In genomic region chr13:56066152-56066551, GRCm38 (mm10) we compare ENCODE assay signal across 20 mouse cellular contexts.
DNase-seq lines count a peak whose midpoint lies in the region; ATAC-seq and TF ChIP-seq lines count a peak whose summit lies in the region.
"Had no signal": no experiment of that assay in that cellular context is flagged by ENCODE, and none has a peak within 500 bp of the region (broad histone marks: within the 10 kb centered on the region; RNA-seq: fewer than 3 reads in every experiment).

No protein-coding gene starts in this region.

- no peak overlapping the region for H3K4me3 ChIP-seq in hindbrain, embryonic 12.5 days
- H3K4me3 ChIP-seq in hindbrain, embryonic 14.5 days (replicated peaks; ENCODE audit: low read length) = no peak overlapping the region
- H3K4me3 ChIP-seq in neural tube, embryonic 11.5 days (ENCODE audit: low read depth, low read length) = no peak overlapping the region
- no peak overlapping the region for H3K4me3 ChIP-seq in gastrocnemius, adult 2 months
- H3K4me3 ChIP-seq in liver, embryonic 11.5 days (ENCODE audit: low read depth, low read length) = no peak overlapping the region

- no peaks in the 10 kb centered on the region for H3K27me3 ChIP-seq in hindbrain, embryonic 12.5 days
- no peaks in the 10 kb centered on the region for H3K27me3 ChIP-seq in hindbrain, embryonic 14.5 days (ENCODE audit: control insufficient read depth, insufficient read depth, low read length)
- H3K27me3 ChIP-seq in neural tube, embryonic 11.5 days (ENCODE audit: control insufficient read depth, insufficient read depth, low read length) = no peaks in the 10 kb centered on the region
- H3K27me3 ChIP-seq in liver, embryonic 11.5 days (replicated peaks; ENCODE audit: control insufficient read depth, insufficient read depth, low read length) = no peaks in the 10 kb centered on the region; the same call in 1 of the 2 replicates
- H3K27me3 ChIP-seq: CH12.LX, Patski had no signal

- intact Hi-C loops in gastrocnemius, adult 2 months (cut with DNase I) = no loop called here

- TF ChIP-seq CTCF in gastrocnemius, adult 2 months (IDR thresholded peaks at IDR 0.05) = no peak

- no peaks in the 10 kb centered on the region for H3K9me3 ChIP-seq in hindbrain, embryonic 12.5 days (replicated peaks)
- H3K9me3 ChIP-seq in hindbrain, embryonic 14.5 days (ENCODE audit: control insufficient read depth, low read length) = no peaks in the 10 kb centered on the region
- no peaks in the 10 kb centered on the region for H3K9me3 ChIP-seq in neural tube, embryonic 11.5 days (ENCODE audit: control insufficient read depth, low read length)
- H3K9me3 ChIP-seq in liver, embryonic 11.5 days (ENCODE audit: control insufficient read depth, low read length) = no peaks in the 10 kb centered on the region

- ATAC-seq in hindbrain, embryonic 12.5 days (ENCODE audit: low FRiP score) = 0 out of 2 replicates have a peak, but pooled peaks have one; percentile 29
- no peak for ATAC-seq in hindbrain, embryonic 14.5 days (ENCODE audit: low FRiP score)
- peak; percentile 48; the same call in 1 of the 2 replicates for ATAC-seq in neural tube, embryonic 11.5 days (ENCODE audit: insufficient read depth, low FRiP score, low TSS enrichment)
- ATAC-seq in liver, embryonic 11.5 days (replicated peaks; ENCODE audit: low FRiP score) = no peak
- ATAC-seq: hindbrain, embryonic 16.5 days; lung, postnatal 0 days; midbrain, embryonic 16.5 days; Patski had no signal

- DNase-seq in hindbrain, embryonic 14.5 days (ENCODE audit: low spot score) = no peak
- no peak for DNase-seq in neural tube, embryonic 11.5 days (ENCODE audit: low spot score)
- DNase-seq in neural tube, embryonic 10.5 days (ENCODE audit: extremely low spot score, low spot score) = no peak
- peak; percentile 52 for DNase-seq in kidney, postnatal 14 days
- DNase-seq in mesoderm, embryonic 11.5 days (ENCODE audit: low read depth, low spot score) = peak; percentile 57
- DNase-seq in gastrocnemius, adult 2 months = no peak
- no peak for DNase-seq in liver, embryonic 11.5 days (ENCODE audit: low spot score)
- DNase-seq: cerebellum, adult 9-10 months; gastrocnemius, postnatal 36 days; heart, postnatal 14 days; right cerebral cortex, postnatal 4 days; thymus, postnatal 4 days had no signal

- no peak overlapping the region for H3K9ac ChIP-seq in hindbrain, embryonic 12.5 days
- no peak overlapping the region for H3K9ac ChIP-seq in hindbrain, embryonic 14.5 days
- no peak overlapping the region for H3K9ac ChIP-seq in neural tube, embryonic 11.5 days (ENCODE audit: low read length)
- H3K9ac ChIP-seq in liver, embryonic 11.5 days (ENCODE audit: low read depth, low read length) = no peak overlapping the region
- H3K9ac ChIP-seq: liver, embryonic 14.5 days had no signal

- H3K27ac ChIP-seq in hindbrain, embryonic 12.5 days = no peak overlapping the region
- H3K27ac ChIP-seq in hindbrain, embryonic 14.5 days = no peak overlapping the region
- no peak overlapping the region for H3K27ac ChIP-seq in neural tube, embryonic 11.5 days (ENCODE audit: low read depth, low read length)
- no peak overlapping the region for H3K27ac ChIP-seq in gastrocnemius, adult 2 months
- H3K27ac ChIP-seq in liver, embryonic 11.5 days (ENCODE audit: low read depth, low read length) = no peak overlapping the region
- H3K27ac ChIP-seq: liver, embryonic 14.5 days had no signal

- no peak overlapping the region for H3K4me2 ChIP-seq in hindbrain, embryonic 12.5 days (replicated peaks)
- H3K4me2 ChIP-seq in hindbrain, embryonic 14.5 days (replicated peaks) = no peak overlapping the region
- no peak overlapping the region for H3K4me2 ChIP-seq in neural tube, embryonic 11.5 days (ENCODE audit: low read depth)
- no peak overlapping the region for H3K4me2 ChIP-seq in liver, embryonic 11.5 days
- H3K4me2 ChIP-seq: heart, embryonic 11.5 days had no signal

- H3K4me1 ChIP-seq in hindbrain, embryonic 12.5 days = peaks cover 17% of the 10 kb centered on the region
- 0 out of 2 replicates have a peak, but pooled peaks cover 7% of the 10 kb centered on the region for H3K4me1 ChIP-seq in hindbrain, embryonic 14.5 days (replicated peaks; ENCODE audit: control insufficient read depth, insufficient read depth, low read length)
- H3K4me1 ChIP-seq in neural tube, embryonic 11.5 days (ENCODE audit: control insufficient read depth, insufficient read depth, low read length) = peaks cover 2% of the 10 kb centered on the region; the same call in 1 of the 2 replicates
- H3K4me1 ChIP-seq in liver, embryonic 11.5 days (replicated peaks; ENCODE audit: control insufficient read depth, insufficient read depth, low read length) = no peaks in the 10 kb centered on the region

- 80% methylated on average over 21 of the region's 21 CpGs for WGBS in hindbrain, embryonic 12.5 days
- WGBS in hindbrain, embryonic 14.5 days = 80% methylated on average over 21 of the region's 21 CpGs
- 52% methylated on average over 21 of the region's 21 CpGs for WGBS in neural tube, embryonic 11.5 days
- 86% methylated on average over 21 of the region's 21 CpGs for WGBS in liver, embryonic 11.5 days

- peaks cover 7% of the 10 kb centered on the region; the same call in 1 of the 2 replicates for H3K36me3 ChIP-seq in hindbrain, embryonic 12.5 days
- no peaks in the 10 kb centered on the region; the same call in 1 of the 2 replicates for H3K36me3 ChIP-seq in hindbrain, embryonic 14.5 days (replicated peaks; ENCODE audit: control insufficient read depth, insufficient read depth)
- H3K36me3 ChIP-seq in neural tube, embryonic 11.5 days (ENCODE audit: control insufficient read depth, insufficient read depth, low read length) = no peaks in the 10 kb centered on the region
- H3K36me3 ChIP-seq in liver, embryonic 11.5 days (ENCODE audit: control insufficient read depth, insufficient read depth, low read length) = no peaks in the 10 kb centered on the region

Comparison
In these comparisons a context has a peak if more than half of its experiments do, and no peak if none do; other contexts are left out.
1. ATAC-seq: peak in hindbrain, embryonic 12.5 days (single experiment) and neural tube, embryonic 11.5 days (single experiment); none in hindbrain, embryonic 14.5 days (single experiment) and liver, embryonic 11.5 days (single experiment).
2. DNase-seq: peak in kidney, postnatal 14 days (single experiment) and mesoderm, embryonic 11.5 days (single experiment); none in hindbrain, embryonic 14.5 days (single experiment), neural tube, embryonic 11.5 days (single experiment), neural tube, embryonic 10.5 days (single experiment), gastrocnemius, adult 2 months (single experiment) and liver, embryonic 11.5 days (single experiment).